Mouse (Mus musculus) spleen, postnatal 4 days (tissue): ENCODE data around the gene Gstp1.
A peak's percentile ranks its signal among the peaks of the same experiment; 100 is the strongest.
"Not testable (repeated sequence)": the region's sequence is repeated elsewhere in the genome, so short reads cannot be mapped to it uniquely, and the experiment has no call there.

Experiments used
- DNase-seq, 2 experiments: peaks; one replicate each; pipeline ENCODE4 v3.0.0; 2022; ENCODE audit warnings: low spot score in 2 of 2

Gstp1 gene

DNA sequence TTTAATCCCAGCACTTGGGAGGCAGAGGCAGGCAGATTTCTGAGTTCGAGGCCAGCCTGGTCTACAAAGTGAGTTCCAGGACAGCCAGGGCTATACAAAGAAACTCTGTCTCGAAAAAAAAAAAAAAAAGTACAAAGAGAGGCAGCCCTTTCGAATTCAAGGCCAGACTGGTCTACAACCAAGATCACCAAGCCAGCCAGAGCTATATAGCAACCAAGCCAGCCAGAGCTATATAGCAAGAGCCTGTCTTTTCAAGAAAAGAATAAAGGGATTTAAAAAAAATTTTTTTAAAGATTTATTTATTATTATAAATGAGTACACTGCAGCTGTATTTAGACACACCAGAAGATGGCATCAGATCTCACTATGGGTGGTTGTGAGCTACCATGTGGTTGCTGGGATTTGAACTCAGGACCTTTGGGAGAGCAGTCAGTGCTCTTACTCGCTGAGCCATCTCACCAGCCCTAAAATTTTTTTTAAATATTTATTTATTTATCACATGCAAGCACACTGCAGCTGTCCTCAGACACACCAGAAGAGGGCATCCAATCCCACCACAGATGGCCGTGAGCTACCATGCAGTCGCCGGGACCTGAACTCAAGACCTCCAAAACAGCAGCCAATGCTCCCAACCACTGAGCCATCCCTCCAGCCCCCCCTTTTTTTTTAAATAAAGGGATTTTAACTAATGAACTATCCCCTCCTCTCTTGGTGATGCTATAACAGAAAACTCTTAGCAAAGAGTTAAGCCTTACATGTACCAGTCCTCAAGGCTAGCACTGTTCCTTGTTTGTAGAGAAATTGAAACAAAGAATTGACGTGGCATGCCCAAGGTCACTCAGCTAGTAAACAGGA is 22.5 kb upstream of the Gstp1 start:
- DNase-seq: not testable (repeated sequence)

DNA sequence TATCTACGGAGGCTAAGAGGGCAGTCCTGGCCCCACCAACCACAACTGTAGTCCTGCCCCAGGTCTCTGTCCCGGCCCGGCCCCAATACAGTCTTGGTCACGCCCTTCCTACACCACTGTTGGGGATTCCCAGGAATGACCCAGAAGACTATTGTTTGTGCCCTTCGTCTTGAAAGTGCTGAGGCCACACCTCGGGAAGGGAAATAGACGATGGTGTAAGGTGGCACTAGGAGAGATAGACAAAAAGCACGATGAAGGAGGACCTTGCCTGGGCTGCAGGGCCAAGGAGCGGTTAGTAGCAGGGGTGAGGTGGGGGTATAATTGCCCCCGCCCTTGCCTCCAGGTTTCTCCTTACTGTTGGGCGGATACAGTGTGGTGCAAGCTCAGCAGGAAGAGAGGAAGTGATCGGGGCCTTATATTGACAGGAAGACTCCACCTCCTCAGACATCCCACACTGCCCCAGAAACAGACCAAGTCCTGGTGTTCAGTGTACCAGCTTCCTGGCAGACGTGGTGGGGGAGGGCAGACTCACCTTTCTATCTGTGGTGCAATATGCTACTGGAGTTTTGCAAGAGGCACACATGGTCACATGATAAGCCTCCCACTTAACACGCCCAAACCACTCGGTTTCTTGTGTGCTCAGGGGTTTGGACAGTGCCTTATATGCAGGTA is 21.4 kb upstream of the Gstp1 start, which contains the start of gene Gstp3:
TSS of gene Gstp3 (minus strand) at position 501 of the 672 bp plus-strand sequence.
- DNase-seq: peak in 1 of 2 experiments; percentile 48

DNA sequence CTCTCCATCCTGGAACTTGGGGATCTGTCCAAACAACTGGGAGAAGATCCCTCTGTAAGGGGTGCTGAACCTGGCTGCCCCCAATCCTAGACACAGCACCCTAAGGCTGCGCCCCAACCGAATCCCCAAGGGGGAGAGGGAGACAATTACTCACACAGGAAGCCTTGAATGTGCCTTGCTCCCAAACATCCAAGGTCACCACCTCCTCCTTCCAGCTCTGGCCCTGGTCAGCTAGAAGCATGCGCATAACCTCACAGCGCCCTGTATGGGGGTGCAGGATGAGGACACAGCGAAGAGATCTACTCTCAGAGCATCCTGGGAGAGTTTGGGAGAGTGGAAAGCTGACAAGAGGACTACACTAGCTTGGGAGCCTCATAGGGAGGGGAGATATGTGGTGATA is 20.8 kb upstream of the Gstp1 start:
- no peak for DNase-seq

DNA sequence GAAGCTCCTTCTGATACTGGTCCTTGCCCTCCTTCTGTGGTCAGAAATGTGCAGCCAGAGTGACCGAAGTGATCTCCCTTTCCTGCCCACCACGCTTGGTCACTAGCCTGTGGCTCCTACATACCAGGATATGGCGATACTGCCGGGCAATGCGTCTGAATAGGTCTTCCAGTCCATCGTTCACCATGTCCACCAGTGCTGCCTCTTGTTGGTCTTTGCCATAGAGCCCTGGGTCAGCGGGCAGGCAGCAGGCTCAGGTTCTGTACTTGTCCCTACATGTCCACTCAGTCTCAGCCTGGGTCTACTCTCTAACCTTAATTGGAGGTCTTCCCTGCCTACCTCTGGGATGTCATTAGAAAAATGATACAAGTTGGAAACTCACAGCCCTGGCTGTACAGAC is 20.2 kb upstream of the Gstp1 start:
- DNase-seq: no peak

DNA sequence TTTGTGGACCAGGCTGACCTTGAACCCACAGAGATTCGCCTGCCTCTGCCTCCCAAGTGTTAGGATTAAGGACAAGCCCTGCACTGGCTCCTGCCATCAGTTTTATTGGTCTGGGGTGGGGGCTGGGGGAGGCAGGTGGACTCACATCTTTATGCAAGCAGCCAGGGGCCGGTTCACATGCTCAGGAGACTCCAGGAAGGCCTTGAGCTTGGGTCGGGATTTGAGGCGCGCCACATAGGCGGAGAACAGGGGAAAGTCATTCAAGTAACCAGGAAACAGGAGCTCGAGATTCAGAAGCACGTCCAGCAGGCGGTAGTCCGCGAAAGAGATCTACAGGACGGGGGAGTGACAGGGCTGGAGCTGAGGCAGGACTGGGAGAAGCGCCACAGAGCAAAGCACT is 19.6 kb upstream of the Gstp1 start:
- no peak for DNase-seq

DNA sequence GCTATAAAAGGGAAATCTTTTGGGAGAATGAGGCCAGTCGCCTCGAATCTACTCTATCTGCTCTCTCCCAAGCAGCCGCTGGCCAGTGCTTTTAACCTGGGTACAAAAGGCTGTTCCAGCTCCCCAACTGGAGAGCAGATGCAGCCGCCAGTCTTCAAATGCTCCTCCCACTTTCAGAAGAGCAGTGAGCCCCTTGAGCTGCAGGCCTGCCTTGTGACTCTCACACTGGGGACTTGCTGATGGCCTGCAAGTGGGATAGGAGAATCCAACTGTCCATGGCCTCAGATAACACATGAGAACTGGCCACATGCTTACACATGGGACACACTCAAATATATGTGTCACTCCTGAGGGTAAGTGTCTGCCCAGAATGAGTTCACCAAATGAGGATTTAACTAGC is 18.9 kb upstream of the Gstp1 start:
- DNase-seq: no peak

DNA sequence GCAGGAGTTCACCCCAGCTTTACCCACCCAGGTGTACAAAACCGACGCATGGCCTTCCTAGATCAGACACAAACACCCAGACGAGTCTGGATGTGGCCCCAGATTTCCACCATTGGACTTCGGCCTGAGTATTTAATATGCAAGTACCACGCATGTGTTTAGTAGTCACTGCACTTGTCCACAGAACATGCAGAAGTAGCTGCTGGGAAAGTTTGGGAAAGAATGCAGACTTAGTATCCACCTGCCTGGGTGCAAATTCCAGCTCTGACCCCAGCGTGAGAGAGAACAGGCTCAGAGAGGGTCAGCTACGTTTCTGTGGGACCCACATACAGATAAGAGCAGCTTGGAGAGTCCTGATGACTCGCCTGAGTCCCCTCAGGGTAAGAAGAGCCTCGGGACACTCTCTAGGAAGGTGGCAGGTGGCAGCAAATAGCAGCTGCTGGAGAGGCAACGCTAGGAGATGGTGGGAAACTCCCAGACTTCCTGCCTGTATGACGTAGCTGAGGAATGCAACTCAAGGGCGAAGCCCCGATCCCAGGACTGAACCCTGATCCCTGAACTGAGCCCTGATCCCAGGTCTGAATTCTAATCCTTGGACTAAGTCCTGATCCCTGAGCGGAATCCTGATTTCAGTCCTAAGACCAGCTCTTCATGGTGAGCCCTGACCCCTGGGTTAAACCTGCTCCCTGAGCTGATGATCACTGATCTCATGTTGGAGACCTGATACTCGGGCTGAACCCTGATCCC is 18.3 kb upstream of the Gstp1 start:
- DNase-seq: no peak

DNA sequence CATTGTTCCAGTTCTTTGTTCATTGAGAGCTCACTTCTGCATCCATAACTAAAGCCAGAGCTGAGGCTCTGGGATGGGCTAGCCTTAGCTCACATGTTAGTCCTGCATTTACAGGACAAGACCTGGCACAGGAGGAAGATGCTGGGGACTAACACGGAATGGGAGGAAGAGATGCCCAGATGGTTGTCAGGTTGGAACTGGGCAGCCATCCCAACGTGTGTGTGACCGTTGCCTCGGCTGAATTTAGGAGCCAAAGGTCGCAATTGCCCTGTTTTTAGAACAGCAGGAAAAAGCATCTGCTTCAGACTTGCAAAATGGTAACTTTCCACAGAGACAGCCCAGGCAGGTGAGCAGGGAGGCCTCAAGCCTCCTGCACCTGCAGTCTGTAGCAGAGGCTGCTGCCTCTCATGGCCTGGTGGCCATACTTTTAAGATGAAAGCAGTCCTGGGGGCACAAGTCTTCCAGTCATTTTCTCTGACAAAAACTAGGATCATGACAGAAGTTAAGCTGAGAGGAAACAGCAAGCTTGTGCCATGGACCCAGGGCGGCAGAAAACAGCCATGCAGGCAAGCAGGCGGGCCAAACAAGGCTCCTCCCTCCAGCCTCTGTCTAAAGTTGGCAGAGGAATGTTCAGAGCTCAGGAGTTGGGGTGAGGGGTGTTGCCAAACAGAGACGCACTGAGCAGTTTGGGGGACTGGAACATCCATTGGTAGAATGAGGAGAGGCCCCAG is 17.6 kb upstream of the Gstp1 start:
- DNase-seq: no peak

DNA sequence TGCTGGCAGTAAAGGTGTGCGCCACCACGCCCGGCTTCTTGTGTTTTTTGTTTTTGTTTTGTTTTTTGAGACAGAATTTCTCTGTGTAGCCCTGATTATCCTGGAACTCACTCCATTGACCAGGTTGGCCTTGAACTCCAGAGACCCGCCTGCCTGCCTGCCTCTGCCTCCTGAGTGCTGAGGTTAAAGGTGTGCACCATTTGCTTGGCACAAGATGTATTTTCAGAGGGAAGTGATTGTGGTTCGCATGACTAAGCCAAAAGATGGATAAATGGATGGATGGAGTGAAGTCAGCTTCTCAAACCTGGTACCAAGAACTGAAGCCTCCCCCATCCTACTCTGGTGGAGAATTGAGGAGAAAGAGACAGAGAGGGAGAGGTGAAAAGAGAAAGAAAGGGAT is 16.8 kb upstream of the Gstp1 start:
- DNase-seq: no peak

DNA sequence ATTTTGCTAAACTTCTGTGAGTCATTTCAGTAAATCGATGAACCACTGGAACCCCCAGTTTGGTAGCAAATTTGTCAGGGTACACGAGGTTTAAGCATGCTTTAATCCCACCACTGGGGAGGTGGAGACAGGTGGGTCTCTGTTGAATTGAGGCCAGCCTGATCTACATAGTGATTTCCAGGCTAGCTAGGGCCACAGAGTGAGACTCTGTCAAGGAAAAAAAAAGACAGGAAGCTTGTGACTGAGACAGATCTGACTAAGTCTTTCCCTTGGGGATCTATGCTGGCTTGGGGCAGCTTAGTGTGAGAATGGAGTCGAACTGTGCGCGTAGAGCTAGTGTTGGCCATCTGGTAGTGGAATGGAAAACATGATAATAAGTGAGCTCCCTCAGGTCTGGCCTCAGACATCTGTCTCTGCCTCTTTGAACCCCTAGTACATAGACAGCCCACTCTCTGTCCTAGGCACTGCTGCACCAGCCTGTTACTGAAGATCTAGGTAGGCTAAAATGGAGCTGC is 14.8 kb upstream of the Gstp1 start:
- DNase-seq: peak in 1 of 2 experiments; percentile 60

DNA sequence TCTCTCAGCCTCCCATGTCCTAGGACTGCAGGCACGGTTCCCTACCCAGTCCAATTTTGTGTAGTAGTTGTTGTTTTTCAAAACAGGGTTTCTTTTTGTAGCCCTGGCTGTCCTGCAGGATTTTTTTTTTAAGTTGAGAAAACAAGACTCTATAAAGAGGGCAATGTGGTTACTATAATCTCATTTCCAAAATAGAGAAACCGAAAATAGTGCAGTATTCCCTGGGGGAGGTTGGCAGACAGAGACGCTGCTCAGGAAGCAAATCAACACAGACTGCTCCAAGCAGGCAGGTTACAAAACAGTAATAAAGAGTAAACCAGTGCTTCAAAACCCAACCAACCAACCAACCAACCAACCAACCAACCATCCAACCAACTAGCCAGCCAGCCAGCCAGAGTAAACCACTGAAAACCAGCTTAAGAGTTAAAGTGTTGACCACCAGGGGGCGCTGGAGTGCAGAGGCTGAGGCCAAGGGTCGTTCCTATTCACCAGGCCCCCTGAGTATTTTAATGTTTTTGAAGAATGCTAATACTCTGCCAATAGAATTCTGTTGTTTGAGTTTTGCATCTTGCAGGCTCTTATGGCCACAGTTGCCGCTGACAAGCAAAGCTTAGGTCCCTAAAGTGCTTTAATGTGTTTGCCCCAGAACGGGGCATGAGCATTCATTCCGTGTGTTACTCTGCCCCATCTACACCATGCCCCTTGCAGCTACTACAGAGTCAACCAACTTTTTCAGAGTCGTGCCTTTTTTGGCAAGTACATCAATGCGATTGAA is 14.1 kb upstream of the Gstp1 start:
- DNase-seq: peak; percentile 75 to 94

DNA sequence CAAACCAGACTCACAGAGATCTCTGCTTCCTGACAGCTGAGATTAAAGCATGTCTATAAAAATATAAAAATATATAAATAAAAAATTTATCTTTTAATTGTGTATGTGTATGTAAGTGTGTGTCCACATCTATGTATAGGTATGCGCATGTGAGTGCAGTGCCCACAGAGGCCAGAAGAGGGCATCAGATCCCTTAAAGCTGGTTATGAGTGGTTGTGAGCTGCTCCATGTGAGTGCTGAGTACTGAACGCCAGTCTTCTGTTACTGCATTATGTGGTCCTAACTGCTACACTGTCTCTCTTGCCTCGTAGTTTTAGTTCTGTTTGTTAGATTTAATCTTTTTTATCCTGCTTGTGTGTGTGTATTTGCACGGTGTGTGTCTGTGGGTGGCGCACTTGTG is 13.2 kb upstream of the Gstp1 start:
- DNase-seq: peak in 1 of 2 experiments; percentile 35

DNA sequence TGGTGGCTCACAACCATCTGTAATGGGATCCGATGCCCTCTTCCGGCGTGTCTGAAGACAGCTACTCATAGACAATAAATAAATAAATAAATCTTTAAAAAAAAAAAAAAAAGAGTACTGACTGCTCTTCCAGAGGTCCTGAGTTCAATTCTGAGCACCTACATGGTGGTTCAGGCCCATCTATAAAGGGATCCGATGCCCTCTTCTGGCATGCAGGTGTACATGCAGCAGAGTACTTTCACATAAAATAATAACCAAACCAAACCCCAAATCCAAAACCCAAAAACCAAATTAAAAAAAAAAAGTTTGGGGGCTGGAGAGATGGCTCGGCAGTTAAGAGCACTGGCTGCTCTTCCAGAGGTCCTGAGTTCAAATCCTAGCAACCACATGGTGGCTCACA is 11.3 kb upstream of the Gstp1 start:
- not testable (repeated sequence) for DNase-seq

DNA sequence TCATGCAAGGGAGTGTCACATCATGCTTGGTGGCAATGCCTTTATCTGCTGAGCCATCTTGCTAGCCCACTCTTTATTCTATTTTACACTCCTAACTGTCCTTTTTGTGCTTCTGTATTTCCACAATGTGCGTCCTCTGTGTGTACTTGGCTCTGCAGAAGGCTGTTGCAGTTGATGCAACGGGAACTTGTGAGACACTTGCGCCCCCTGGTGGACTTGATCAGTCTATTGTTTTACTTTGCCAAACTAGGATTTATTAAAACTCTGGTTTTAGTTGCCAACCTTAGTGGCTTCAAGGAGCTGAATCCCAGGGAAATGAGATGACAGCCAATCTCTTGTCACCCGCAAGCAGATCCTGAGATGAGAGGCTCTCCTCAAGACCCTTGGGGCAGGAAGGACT is 10.1 kb upstream of the Gstp1 start:
- DNase-seq: peak; percentile 85 to 96

DNA sequence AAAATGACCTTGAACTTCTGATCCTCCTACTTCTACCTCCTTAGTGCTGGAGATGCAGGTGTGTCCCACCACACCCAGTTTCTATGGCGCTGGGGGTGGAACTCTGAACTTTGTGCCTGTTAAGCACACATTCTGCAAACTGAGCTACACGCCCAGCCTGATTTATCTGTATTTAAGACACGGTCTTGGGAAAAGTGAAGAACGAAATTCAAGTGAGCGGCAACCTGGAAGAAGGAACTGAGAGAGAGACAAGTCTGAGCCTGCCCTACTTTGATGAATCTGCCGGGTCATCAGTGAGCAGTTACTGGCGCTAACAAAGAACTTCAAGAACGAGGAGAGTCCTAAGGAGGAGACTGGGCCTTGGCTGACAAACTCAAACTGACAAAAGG is 9.1 kb upstream of the Gstp1 start:
- peak in 1 of 2 experiments; percentile 54 for DNase-seq

DNA sequence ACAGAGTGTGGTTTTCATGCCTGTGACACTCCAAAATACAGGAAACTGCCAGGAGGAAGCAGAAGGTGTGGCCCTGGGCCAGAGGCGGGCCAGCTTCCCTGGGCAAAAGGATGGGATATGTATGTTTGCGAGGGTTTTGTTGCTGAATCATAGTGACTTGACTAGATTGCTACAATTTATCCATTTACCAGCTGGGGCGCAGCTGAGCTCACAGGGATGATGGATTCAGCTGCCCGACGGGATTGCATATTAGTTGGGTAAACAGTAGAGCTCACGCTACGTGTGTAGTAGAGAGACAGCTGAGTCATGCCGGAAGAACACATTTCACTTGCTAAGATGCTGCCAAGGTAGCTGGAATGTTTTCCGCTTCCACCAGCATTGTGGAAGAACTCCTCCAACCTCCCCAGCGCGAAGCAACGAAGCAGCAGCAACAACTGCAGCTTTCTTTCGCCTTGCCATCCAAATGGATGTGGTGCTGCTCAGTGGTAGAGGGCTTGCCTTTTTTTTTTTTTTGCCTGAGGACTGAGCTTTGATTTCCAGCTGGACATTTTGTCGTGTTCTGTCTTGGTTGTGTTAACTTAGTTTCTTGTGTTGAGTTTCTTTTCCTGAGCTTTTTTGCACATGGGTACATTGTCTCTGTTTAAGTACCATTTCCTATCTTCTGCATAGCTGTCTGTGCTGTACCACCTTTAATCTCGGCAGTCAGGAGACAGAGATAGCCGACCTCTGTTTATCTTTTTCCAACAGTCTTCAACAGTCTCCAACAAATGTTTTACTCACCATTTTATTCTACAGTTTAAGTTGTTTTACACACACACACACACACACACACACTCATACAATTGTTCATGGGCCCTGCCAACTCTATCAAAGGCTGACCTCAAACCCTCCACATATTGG is 8.4 kb upstream of the Gstp1 start, which contains the start of gene Gstp2:
TSS of gene Gstp2 (minus strand) at position 58 of the 900 bp plus-strand sequence.
- DNase-seq: peak; percentile 66 to 75

DNA sequence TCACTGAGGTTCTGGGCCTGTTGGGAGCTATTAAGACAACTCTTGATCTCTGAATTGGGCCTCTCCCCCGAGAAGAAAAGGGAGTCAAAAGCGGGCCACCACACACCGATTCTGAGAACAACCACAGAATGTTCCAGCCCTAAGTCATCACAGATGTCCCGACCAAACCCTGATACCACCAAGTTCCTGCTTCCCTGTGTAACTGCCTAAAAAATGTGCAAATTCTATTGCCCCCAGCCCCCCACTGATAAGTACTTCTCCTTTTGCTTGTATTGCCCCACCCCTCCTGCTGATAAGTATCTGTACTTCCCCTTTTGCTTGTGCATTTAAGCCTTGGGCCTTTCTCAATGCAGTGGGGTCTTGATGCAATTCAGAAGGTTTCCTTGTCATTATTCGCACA is 6.3 kb upstream of the Gstp1 start:
- not testable (repeated sequence) for DNase-seq

DNA sequence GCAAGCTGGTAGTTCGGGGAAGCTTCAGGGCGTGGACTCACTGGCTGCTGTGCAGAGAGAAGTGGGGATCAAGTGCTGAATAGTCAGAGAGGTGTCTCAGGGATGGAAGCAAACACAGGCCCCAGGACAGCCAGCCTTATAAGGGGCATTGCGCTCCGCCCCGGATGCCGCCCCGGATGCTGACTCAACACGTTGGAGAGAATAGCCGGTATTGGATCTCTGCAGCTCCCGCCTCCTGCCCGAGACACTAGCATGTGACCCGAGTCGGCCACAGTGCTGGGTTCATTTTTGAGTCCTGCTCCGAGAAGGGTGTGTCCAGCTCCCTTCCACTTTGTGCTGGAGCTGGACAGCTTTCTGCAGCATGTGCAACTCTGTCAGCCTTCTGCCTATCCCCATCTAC is 4.3 kb upstream of the Gstp1 start:
- peak in 1 of 2 experiments; percentile 23 for DNase-seq

DNA sequence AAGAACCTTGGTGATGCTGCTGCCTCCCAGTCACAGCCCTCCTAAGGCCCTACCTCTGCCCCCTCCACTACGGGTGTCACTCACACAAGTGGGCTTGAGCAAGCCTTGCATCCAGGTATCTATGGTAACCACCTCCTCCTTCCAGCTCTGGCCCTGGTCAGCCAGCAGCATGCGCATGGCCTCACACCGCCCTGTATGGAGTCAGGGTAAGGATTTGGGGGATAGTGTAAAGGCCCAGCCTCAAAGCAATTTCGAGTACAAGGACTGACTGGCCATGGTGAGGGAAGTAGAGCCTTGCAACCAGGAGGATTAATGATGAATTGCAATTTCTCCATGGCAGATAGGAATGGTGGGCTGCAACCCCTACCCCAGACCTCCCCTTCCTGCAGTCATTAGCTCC is 3.7 kb upstream of the Gstp1 start:
- DNase-seq: not testable (repeated sequence)

DNA sequence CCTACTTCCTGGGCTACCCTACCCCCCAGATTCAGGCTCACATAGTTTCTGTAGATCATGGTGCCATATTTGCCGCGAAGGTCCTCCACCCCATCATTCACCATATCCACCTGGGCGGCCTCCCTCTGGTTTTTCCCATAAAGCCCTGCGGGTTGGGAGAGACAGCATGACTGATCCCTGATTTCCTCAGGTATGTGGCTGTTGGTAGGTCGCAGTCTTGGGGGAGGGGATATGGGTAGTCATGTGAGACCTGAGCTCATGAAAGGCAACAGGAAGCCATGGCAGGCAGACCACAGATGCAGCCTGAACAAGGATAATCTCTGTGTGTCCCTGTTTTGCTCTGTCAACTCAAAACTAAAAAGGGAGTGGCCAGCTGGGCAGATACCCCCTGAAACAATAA is 3.2 kb upstream of the Gstp1 start:
- DNase-seq: not testable (repeated sequence)
